ENCODE assay signal across 11 mouse cellular contexts in genomic region chr17:27502288-27502687, GRCm38 (mm10). TPM values are rescaled to one million over a fixed set of nuclear protein-coding genes. Genes with fewer than 3 reads are reported as not detected.
DNase-seq lines count a peak whose midpoint lies in the region; ATAC-seq and TF ChIP-seq lines count a peak whose summit lies in the region.
"Had no signal": no experiment of that assay in that cellular context is flagged by ENCODE, and none has a peak within 500 bp of the region (broad histone marks: within the 10 kb centered on the region; RNA-seq: fewer than 3 reads in every experiment).

No protein-coding gene starts in this region.

- 27% methylated on average over 14 of the region's 14 CpGs for WGBS in lung, embryonic 15.5 days
- WGBS in forebrain, embryonic 10.5 days = 23% methylated on average over 14 of the region's 14 CpGs
- 43% methylated on average over 14 of the region's 14 CpGs for WGBS in intestine, postnatal 0 days
- WGBS in stomach, embryonic 16.5 days = 31% methylated on average over 14 of the region's 14 CpGs

- no peaks in the 10 kb centered on the region for H3K36me3 ChIP-seq in lung, embryonic 15.5 days
- no peaks in the 10 kb centered on the region for H3K36me3 ChIP-seq in forebrain, embryonic 10.5 days (replicated peaks)
- no peaks in the 10 kb centered on the region for H3K36me3 ChIP-seq in intestine, postnatal 0 days (ENCODE audit: control insufficient read depth, insufficient read depth)
- no peaks in the 10 kb centered on the region for H3K36me3 ChIP-seq in stomach, embryonic 16.5 days (ENCODE audit: control insufficient read depth, insufficient read depth, low read length)

- no peak overlapping the region for H3K4me3 ChIP-seq in lung, embryonic 15.5 days
- peak overlapping the region; percentile 33 for H3K4me3 ChIP-seq in forebrain, embryonic 10.5 days
- no peak overlapping the region for H3K4me3 ChIP-seq in intestine, postnatal 0 days (ENCODE audit: low read depth, low read length)
- no peak overlapping the region for H3K4me3 ChIP-seq in stomach, embryonic 16.5 days (replicated peaks; ENCODE audit: low read length)

- ATAC-seq in lung, embryonic 15.5 days (ENCODE audit: borderline replicate concordance, extremely low read depth, low FRiP score, low TSS enrichment) = no peak
- no peak for ATAC-seq in intestine, postnatal 0 days
- no peak for ATAC-seq in stomach, embryonic 16.5 days (ENCODE audit: insufficient read depth, low FRiP score)

- H3K9ac ChIP-seq in lung, embryonic 15.5 days = no peak overlapping the region
- H3K9ac ChIP-seq in intestine, postnatal 0 days (ENCODE audit: low read depth, low read length) = no peak overlapping the region
- H3K9ac ChIP-seq in stomach, embryonic 16.5 days (ENCODE audit: low read length) = no peak overlapping the region

- H3K27ac ChIP-seq in lung, embryonic 15.5 days = no peak overlapping the region
- peak overlapping the region; percentile 93 for H3K27ac ChIP-seq in forebrain, embryonic 10.5 days
- no peak overlapping the region for H3K27ac ChIP-seq in intestine, postnatal 0 days (ENCODE audit: low read depth, low read length)
- H3K27ac ChIP-seq in stomach, embryonic 16.5 days (ENCODE audit: low read length) = no peak overlapping the region
- H3K27ac ChIP-seq: kidney, postnatal 0 days had no signal

- peaks cover 14% of the 10 kb centered on the region; the same call in 1 of the 2 replicates for H3K4me1 ChIP-seq in lung, embryonic 15.5 days
- peaks cover 92% of the 10 kb centered on the region for H3K4me1 ChIP-seq in forebrain, embryonic 10.5 days
- no peaks in the 10 kb centered on the region for H3K4me1 ChIP-seq in intestine, postnatal 0 days (replicated peaks; ENCODE audit: control insufficient read depth, insufficient read depth, low read length)
- H3K4me1 ChIP-seq in stomach, embryonic 16.5 days (ENCODE audit: control insufficient read depth, insufficient read depth, low read length) = peaks cover 5% of the 10 kb centered on the region; the same call in 1 of the 2 replicates

- peaks cover 59% of the 10 kb centered on the region for H3K27me3 ChIP-seq in lung, embryonic 15.5 days
- peaks cover 63% of the 10 kb centered on the region for H3K27me3 ChIP-seq in forebrain, embryonic 10.5 days (ENCODE audit: poor library complexity, severe bottlenecking)
- 0 out of 2 replicates have a peak, but pooled peaks cover 18% of the 10 kb centered on the region for H3K27me3 ChIP-seq in intestine, postnatal 0 days (replicated peaks; ENCODE audit: control insufficient read depth, insufficient read depth, low read length)
- H3K27me3 ChIP-seq in stomach, embryonic 16.5 days (ENCODE audit: control insufficient read depth, insufficient read depth, low read length) = peaks cover 21% of the 10 kb centered on the region

- no peak for TF ChIP-seq CTCF in intestine, postnatal 0 days (IDR thresholded peaks at IDR 0.05; ENCODE audit: low read depth)

- DNase-seq in lung, postnatal 36 days = no peak
- no peak for DNase-seq in forebrain, embryonic 10.5 days (ENCODE audit: extremely low spot score, low spot score)
- DNase-seq in thymus, postnatal 14 days = no peak
- DNase-seq in thymus, postnatal 36 days = no peak
- DNase-seq: gastrocnemius, postnatal 10 days; right cerebral cortex, postnatal 14 days; thymus, postnatal 4 days had no signal

- H3K4me2 ChIP-seq in lung, embryonic 15.5 days = peak overlapping the region; percentile 41
- 0 out of 2 replicates have a peak overlapping the region, but pooled peaks have one; percentile 13 for H3K4me2 ChIP-seq in intestine, postnatal 0 days (replicated peaks; ENCODE audit: low read depth)
- peak overlapping the region; percentile 24; the same call in 1 of the 2 replicates for H3K4me2 ChIP-seq in stomach, embryonic 16.5 days (ENCODE audit: low read depth, low read length)

- no peaks in the 10 kb centered on the region for H3K9me3 ChIP-seq in lung, embryonic 15.5 days
- 0 out of 2 replicates have a peak, but pooled peaks cover 5% of the 10 kb centered on the region for H3K9me3 ChIP-seq in forebrain, embryonic 10.5 days
- H3K9me3 ChIP-seq in intestine, postnatal 0 days (ENCODE audit: control insufficient read depth) = no peaks in the 10 kb centered on the region
- H3K9me3 ChIP-seq in stomach, embryonic 16.5 days (replicated peaks; ENCODE audit: control insufficient read depth, low read length) = no peaks in the 10 kb centered on the region

RNA-seq across cellular contexts. Expression of gene Grm4, which starts 18.9 kb away (rescaled TPM):
- polyA plus RNA-seq in lung, embryonic 15.5 days (2015; fragmentation: Nextera tagmentation; extraction: Ambion mirVana) = 0.06 and 0.07 TPM in 2 replicates
- polyA plus RNA-seq in forebrain, embryonic 10.5 days (2016; fragmentation: Nextera tagmentation; extraction: Ambion mirVana) = 0.61 and 0.73 TPM in 2 replicates
- 0.47 TPM in 2 replicates for polyA plus RNA-seq in intestine, postnatal 0 days (2015; fragmentation: Nextera tagmentation; extraction: Ambion mirVana)
- 0.19 and 0.50 TPM in 2 replicates for polyA plus RNA-seq in stomach, embryonic 16.5 days (2015; fragmentation: Nextera tagmentation; extraction: Ambion mirVana)

RNA-seq across cellular contexts. Expression of gene Hmga1, which starts 54.0 kb away (rescaled TPM):
- 238 and 240 TPM in 2 replicates for polyA plus RNA-seq in lung, embryonic 15.5 days (2015; fragmentation: Nextera tagmentation; extraction: Ambion mirVana)
- 821 and 911 TPM in 2 replicates for polyA plus RNA-seq in forebrain, embryonic 10.5 days (2016; fragmentation: Nextera tagmentation; extraction: Ambion mirVana)
- polyA plus RNA-seq in intestine, postnatal 0 days (2015; fragmentation: Nextera tagmentation; extraction: Ambion mirVana) = 108 and 116 TPM in 2 replicates
- polyA plus RNA-seq in stomach, embryonic 16.5 days (2015; fragmentation: Nextera tagmentation; extraction: Ambion mirVana) = 163 and 171 TPM in 2 replicates
